Mouse (Mus musculus) Patski (cell line): ENCODE data around the gene Kcnj8. TPM values are rescaled to one million over a fixed set of nuclear protein-coding genes. Genes with fewer than 3 reads are reported as not detected.
"Not testable (repeated sequence)": the region's sequence is repeated elsewhere in the genome, so short reads cannot be mapped to it uniquely, and the experiment has no call there.

Experiments used
- ATAC-seq: fragments of 100-300 bp; one replicate; pipeline ENCODE4 v1.8.0; 2021
- CTCF ChIA-PET: fragments of 350-600 bp; sonication (Branson Sonifier 250); formaldehyde crosslinking; loops from one replicate; lab custom pipeline; 2022; ENCODE audit warnings: inconsistent platforms; lab: Charles Lee
- POLR2A ChIA-PET: fragments of 350-600 bp; sonication (Branson Sonifier 250); formaldehyde crosslinking; loops from one replicate; lab custom pipeline; 2022; ENCODE audit warnings: antibody characterized with exemption, inconsistent platforms; lab: Charles Lee
- DNase-seq: peaks from one replicate; pipeline ENCODE4 v3.0.0-alpha.2; 2011; ENCODE audit warnings: low read depth, low spot score
- H3K27me3 ChIP-seq: fragments of 371-371 bp; one replicate; pipeline ENCODE4 v1.5.1; 2021
- CTCF ChIP-seq: fragments of 100-300 bp; IDR thresholded peaks from one replicate; pipeline ENCODE4 v1.5.1; 2021
- in situ Hi-C: fragments of 300-500 bp; cut with MboI; formaldehyde crosslinking; loops from 3 replicates; pipeline ENCODE4 v1.11.1; 2018; ENCODE audit warnings: low pct_unique_long_range_greater_than_20kb, mixed read lengths
- polyA plus RNA-seq: library from polyadenylated mRNA; unstranded; gene quantifications from one replicate; pipeline ENCODE4 v1.2.3, GENCODE M21; 2021

The Kcnj8 gene
- polyA plus RNA-seq, 1 experiment from 2014 or later = not detected

DNA sequence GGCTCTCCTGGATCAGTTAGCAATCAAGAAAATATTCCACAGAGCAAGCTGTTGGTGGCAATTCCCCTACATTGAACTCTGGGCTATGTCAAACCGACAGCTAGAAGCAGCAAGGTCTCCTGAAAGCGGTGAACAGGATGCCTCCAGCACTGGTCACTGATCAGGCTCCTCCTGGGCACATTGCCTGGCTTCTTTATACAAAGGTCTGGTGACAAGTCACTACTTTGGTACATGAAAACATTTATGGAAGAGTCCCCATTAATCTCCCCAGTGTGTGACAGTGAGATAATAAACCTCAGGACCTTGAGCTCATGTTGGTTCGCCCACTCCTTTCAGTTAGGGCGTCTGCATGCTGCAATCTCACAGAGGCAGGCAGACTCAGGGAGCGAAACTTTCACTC is 41.0 kb downstream of the Kcnj8 start:
- in situ Hi-C loops = no loop called here
- ATAC-seq (no peak), DNase-seq (no peak)
- H3K27me3 ChIP-seq = peaks cover 4% of the 10 kb centered on the region
- ChIA-PET CTCF (interaction anchor here (1.3 kb wide), 1 partner anchor 205 kb away, joined by 3 read pairs; no protein-coding TSS in a partner anchor), POLR2A (interaction anchor here (0.6 kb wide), 1 partner anchor 1589 kb away, joined by 4 read pairs; no protein-coding TSS in a partner anchor)
- no peak for TF ChIP-seq CTCF

DNA sequence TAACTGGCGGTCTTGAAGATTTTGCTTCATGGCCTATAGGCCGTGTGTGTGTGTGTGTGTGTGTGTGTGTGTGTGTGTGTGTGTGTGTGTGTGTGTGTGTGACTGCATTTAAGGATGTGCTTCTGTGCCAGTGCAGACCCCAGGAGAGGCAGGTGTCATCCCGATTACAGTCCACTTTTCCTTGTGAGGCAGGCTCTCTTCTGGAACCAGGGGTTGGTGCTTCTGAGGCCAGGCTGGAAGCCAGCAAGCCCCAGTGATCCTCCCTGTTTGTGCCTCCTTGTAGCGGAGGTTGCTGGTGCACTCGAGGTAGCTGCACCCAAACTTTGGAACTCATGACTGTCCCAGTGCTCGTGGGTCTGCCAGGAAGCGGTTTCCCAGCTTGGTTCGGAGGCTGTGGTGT is 41.7 kb downstream of the Kcnj8 start:
- in situ Hi-C loops = loop anchor here (5.0 to 10.0 kb wide), 2 partner anchors 208 to 455 kb away; no protein-coding TSS in a partner anchor
- peaks cover 4% of the 10 kb centered on the region for H3K27me3 ChIP-seq
- ChIA-PET POLR2A (interaction anchor here (0.6 kb wide), 1 partner anchor 1589 kb away, joined by 4 read pairs; no protein-coding TSS in a partner anchor), CTCF (interaction anchor here (1.3 kb wide), 1 partner anchor 206 kb away, joined by 3 read pairs; no protein-coding TSS in a partner anchor)
- no peak for ATAC-seq
- TF ChIP-seq CTCF = no peak
- no peak for DNase-seq

DNA sequence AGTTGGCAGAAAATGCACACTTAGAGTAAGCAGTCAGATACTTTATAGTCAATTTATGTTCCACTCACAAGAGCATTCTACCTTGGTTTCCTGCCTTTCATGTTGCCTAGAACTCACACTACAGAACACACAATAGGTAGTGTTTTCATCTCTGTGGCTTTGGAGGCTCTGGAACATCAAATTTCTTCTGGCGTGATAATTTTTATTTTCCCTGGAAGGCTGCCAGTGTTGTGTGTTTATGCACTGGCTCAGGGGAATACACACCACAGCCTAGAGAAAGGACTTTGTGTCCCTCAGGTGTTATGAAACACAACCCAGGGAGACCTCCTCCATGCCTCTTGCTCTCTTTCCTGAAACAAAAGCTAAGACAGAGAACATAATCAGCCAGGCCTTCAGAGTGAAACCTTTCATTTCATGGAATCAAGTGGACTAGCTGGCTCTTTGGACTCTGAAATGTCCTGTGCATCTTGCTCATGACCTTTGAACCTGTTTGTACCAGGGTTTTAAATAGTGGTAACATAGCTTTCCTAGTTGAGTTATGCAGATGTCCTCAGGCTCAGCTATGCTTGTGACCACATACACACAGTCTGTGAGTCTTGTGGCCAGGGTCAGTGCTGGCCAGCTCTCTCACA is 43.4 kb downstream of the Kcnj8 start:
- in situ Hi-C loops = loop anchor here (5.0 to 10.0 kb wide), 2 partner anchors 209 to 457 kb away; no protein-coding TSS in a partner anchor
- H3K27me3 ChIP-seq = peaks cover 4% of the 10 kb centered on the region
- DNase-seq = no peak
- ATAC-seq = no peak
- ChIA-PET POLR2A (no interaction called here), CTCF (interaction anchor here (0.8 to 1.4 kb wide), 2 partner anchors 9 to 208 kb away, joined by 3 read pairs; no protein-coding TSS in a partner anchor)
- TF ChIP-seq CTCF = no peak

DNA sequence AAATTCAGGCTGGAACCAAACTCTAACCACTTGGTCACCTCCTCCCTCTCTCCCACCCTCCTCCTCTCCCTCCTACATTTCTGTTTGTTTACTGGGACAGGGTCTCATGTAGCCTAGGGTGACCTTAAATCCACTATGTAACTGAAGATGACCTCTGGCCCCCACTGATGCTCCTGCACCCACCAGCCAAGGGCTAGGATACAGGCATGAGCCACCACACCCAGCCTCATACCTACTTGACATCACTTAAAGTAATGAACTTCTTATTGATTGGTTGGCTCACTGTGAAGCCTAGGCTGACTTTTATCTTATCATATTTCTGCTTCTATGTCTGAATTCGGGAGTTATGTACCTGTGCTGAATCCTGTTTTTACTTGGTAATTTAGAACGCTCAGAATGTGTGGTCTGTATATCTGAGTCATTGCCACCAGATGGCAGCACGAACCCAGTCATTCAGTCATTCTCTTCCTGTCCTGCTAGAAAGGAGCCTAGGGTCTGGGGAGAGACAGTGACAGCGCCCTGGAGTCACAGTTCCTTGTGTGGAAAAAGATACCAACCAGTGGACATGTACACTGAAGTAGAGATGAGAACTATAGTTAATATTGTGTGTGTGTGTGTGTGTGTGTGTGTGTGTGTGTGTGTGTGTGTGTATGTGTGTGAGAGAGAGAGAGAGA is 46.6 kb downstream of the Kcnj8 start:
- DNase-seq = no peak
- in situ Hi-C loops = loop anchor here (5.0 to 25.0 kb wide), 4 partner anchors 213 to 1037 kb away; partner anchors contain the start of gene Etnk1
- ATAC-seq = peak; percentile 69
- H3K27me3 ChIP-seq = peaks cover 4% of the 10 kb centered on the region
- ChIA-PET CTCF (interaction anchor here (1.3 to 1.7 kb wide), 2 partner anchors 10 to 211 kb away, joined by 4 to 5 read pairs; no protein-coding TSS in a partner anchor), POLR2A (no interaction called here)
- TF ChIP-seq CTCF = peak; percentile 80

DNA sequence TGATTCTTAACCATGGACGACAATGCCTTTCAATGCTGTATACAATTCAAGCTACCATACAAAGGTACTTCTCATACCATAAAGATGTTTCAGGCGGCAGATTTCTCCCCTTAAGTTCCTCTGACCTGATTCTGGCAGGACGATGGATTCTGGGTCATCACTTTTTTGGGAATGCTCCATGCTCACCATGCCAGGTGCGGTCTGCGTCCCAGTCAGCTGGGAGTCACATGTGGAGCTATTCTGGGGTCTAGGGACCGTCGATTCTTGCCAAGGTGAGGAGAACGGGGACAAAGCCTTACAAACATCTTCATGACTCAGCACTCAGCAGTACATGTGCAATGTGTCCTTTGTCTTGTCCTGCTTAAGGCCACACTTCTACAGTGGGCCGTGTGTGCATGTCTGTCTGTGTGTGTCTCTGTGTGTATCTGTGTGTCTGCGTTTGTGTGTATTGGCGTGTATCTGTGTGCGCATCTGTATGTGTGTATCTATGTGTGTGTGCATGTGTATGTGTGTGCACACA is 49.8 kb downstream of the Kcnj8 start:
- in situ Hi-C loops = loop anchor here (10.0 to 25.0 kb wide), 3 partner anchors 463 to 1034 kb away; partner anchors contain the start of gene Etnk1
- no peak for DNase-seq
- no peak for ATAC-seq
- no peak for TF ChIP-seq CTCF
- ChIA-PET POLR2A (no interaction called here), CTCF (interaction anchor here (0.9 kb wide), 1 partner anchor 214 kb away, joined by 3 read pairs; no protein-coding TSS in a partner anchor)
- H3K27me3 ChIP-seq = peaks cover 4% of the 10 kb centered on the region

DNA sequence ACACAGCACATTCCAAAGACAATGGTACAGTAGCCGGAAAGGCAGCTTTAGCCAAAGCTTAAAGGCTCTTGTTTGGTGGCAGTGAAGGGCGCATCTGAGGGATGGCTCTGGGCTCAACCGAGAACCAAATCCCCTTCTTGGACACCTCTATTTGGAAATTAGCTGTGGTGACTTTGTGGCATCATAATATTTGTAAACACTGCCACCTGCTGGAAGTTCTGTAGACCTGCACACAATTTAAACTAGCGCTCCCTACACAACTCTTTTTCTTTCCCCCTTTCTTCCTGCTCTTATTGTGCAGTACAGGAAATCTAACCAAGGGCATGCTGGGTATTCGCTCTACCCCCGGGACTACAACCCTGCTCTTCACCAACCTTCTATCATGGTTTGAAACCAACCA is 52.3 kb downstream of the Kcnj8 start:
- H3K27me3 ChIP-seq = peaks cover under 1% of the 10 kb centered on the region
- DNase-seq = no peak
- TF ChIP-seq CTCF = peak; percentile 77
- CTCF ChIA-PET = interaction anchor here (0.8 to 2.6 kb wide), 13 partner anchors 9 to 169 kb away, joined by 3 to 16 read pairs (median 5); partner anchors contain the start of genes Gys2 and Ldhb
- POLR2A ChIA-PET = interaction anchor here (0.7 to 2.7 kb wide), 2 partner anchors 11 to 18 kb away, joined by 3 to 12 read pairs; partner anchors contain the start of gene Ldhb
- peak; percentile 76 for ATAC-seq
- in situ Hi-C loops = loop anchor here (5.0 to 25.0 kb wide), 5 partner anchors 42 to 1032 kb away; partner anchors contain the start of gene Etnk1

DNA sequence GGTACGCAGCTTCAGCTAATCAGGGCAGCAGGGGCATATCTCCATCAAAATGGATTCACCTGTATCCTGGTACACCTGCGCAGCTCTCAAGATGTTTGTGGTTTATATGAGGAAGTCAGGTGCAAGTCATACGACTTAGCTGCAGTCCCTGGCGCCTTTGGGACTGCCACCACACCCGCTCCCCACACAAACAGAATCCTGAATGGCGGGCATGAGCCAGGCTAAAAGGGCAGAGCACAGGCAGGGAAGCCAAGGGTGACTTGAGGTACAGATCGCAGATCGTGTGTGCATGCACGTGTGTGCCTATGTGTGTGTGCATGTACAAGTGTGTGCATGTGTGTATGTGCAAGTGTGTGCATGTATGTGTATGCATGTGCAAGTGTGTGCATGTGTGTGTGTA is 56.0 kb downstream of the Kcnj8 start:
- H3K27me3 ChIP-seq, CTCF ChIA-PET, ATAC-seq, DNase-seq: not testable (repeated sequence)
- in situ Hi-C loops = loop anchor here (5.0 to 25.0 kb wide), 5 partner anchors 38 to 1028 kb away; partner anchors contain the start of gene Etnk1
- POLR2A ChIA-PET = interaction anchor here (1.7 kb wide), 1 partner anchor 22 kb away, joined by 3 read pairs; no protein-coding TSS in a partner anchor

DNA sequence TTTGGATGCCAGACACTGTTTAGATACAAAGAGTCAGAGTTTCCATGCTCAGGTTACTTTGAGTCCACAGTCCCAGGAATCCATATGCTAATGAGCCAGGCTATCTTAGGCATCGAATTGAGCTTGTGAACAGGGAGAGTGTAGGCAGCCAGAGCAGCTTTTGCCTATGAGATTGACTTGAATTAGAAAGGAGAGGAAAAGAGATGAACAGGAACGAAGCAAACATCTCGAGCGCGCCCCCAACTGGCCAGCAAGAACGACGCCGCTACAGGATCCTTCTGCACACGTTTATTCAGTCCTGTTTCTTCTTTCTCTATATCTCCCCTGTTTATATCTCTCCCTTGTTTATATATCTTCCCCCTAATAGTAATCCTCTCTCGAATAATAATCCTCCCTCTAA is 56.5 kb downstream of the Kcnj8 start:
- in situ Hi-C loops = loop anchor here (5.0 to 25.0 kb wide), 5 partner anchors 38 to 1028 kb away; partner anchors contain the start of gene Etnk1
- ChIA-PET CTCF (no interaction called here), POLR2A (interaction anchor here (1.7 kb wide), 1 partner anchor 22 kb away, joined by 3 read pairs; no protein-coding TSS in a partner anchor)
- DNase-seq = no peak
- H3K27me3 ChIP-seq = no peaks in the 10 kb centered on the region
- no peak for TF ChIP-seq CTCF
- no peak for ATAC-seq

Other genes with a start within 250 kb of the Kcnj8 start
- gene Slco1a5, start 248.6 kb downstream of the Kcnj8 start, polyA plus RNA-seq = 6.0 TPM
- gene Pyroxd1, start 226.0 kb downstream of the Kcnj8 start, polyA plus RNA-seq = 33.0 TPM
- gene Recql, start 184.5 kb downstream of the Kcnj8 start, polyA plus RNA-seq = 16.1 TPM
- 44.6 TPM for gene Golt1b, start 184.4 kb downstream of the Kcnj8 start, polyA plus RNA-seq
- gene Spx, start 158.2 kb downstream of the Kcnj8 start, polyA plus RNA-seq = 0.06 TPM
- not detected for gene Gys2, start 98.5 kb downstream of the Kcnj8 start, polyA plus RNA-seq
- 1,843 TPM for gene Ldhb, start 63.7 kb downstream of the Kcnj8 start, polyA plus RNA-seq
- not detected for gene Abcc9, start 130.7 kb upstream of the Kcnj8 start, polyA plus RNA-seq
- gene Cmas, start 185.1 kb upstream of the Kcnj8 start, polyA plus RNA-seq = 42.5 TPM
- gene Sult6b2, start 232.9 kb upstream of the Kcnj8 start, polyA plus RNA-seq = 0.04 TPM